Mouse (Mus musculus) testis, postnatal 14 days (tissue): ENCODE measurements around the gene Acox2.

ENCODE experiments used
- DNase-seq: peaks from one replicate; pipeline ENCODE4 v3.0.0; 2021; ENCODE audit warnings: low spot score

Acox2 gene

GRCm38 (mm10) chr14:8213803-8214224 lies 45.3 kb downstream of the Acox2 start, which contains the start of gene Kctd6:
Kctd6 (plus strand) TSS chr14:8214140.
- DNase-seq = peak; percentile 98

GRCm38 (mm10) chr14:8212996-8213395 lies 46.2 kb downstream of the Acox2 start:
- DNase-seq = no peak

GRCm38 (mm10) chr14:8209896-8210295 lies 49.3 kb downstream of the Acox2 start:
- no peak for DNase-seq

GRCm38 (mm10) chr14:8208876-8209275 lies 50.3 kb downstream of the Acox2 start:
- no peak for DNase-seq

DNA sequence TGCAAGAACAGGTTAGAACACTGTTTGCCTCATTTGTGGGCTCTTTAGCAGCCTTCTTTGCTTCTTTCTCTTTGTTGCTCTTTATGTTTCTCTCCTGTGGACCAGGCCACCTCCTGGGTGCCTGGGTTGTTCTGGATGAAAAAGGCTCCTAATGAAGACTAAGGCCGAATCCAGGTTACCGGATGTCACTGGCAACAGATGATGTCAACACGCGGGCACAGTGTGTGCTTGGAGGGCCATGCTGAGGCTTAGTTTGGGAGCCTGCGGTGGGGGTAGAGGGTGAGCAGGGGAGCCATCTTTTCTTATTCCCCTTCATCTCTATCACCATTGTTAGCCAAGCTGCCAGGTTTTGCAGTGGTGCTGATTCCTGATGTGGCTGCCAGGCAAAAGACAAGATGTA lies 51.6 kb downstream of the Acox2 start:
- DNase-seq = no peak

GRCm38 (mm10) chr14:8207105-8207504 lies 52.0 kb downstream of the Acox2 start:
- DNase-seq = no peak

GRCm38 (mm10) chr14:8206179-8206910 lies 52.8 kb downstream of the Acox2 start:
- no peak for DNase-seq

- no peak for DNase-seq
Measured at GRCm38 (mm10) chr14:8201715-8202114, 57.4 kb downstream of the Acox2 start.

GRCm38 (mm10) chr14:8200769-8201168 lies 58.4 kb downstream of the Acox2 start:
- DNase-seq = no peak

DNA sequence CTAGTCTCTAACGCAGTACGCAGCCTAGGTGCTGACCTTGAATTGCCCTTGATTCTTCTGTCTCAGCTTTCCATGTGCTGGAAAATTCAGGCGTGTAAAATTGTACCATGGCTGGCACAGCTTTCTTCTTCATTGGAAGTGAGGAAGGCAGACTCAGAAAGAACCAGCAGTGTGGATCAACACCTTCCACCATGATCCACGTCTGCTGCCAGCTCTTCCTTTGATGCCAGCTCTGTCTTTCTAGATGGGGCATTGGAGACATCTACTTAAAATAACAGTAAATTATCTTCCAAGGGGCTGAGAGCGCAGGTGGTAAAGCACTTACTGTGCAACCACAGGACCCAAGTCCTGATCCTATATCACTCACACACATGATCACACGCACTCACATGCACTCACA lies 66.4 kb downstream of the Acox2 start:
- DNase-seq = no peak

DNA sequence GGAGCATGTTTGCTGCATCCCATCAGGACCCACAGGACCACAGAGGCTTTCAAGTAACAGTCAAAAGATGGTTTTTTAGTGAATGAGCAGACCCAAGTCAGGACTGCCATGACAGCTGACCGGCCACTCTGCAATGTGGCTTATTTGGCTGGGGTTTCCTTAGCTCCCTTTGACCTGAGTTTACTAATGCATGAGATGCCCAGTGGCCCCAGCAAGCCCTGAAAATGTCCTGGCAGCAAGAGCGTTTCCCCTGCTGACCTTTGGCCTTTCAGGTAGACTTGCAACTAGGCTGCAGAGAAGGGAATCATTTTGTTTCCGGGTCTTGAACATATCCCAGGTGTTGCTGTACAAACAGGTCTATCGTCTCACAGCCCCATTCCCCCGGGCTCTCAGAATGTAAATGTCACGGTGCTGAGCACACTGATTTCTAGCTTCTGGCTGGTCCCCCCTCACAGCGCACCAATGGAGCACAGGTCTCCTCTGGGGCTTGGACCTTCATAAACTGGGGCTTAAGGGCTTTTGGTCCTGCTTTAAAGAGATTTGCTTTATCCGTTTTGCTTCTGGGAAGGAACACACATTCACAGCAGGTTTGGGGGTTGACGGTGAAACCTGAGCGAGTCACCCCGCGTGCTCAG lies 67.7 kb downstream of the Acox2 start:
- no peak for DNase-seq

DNA sequence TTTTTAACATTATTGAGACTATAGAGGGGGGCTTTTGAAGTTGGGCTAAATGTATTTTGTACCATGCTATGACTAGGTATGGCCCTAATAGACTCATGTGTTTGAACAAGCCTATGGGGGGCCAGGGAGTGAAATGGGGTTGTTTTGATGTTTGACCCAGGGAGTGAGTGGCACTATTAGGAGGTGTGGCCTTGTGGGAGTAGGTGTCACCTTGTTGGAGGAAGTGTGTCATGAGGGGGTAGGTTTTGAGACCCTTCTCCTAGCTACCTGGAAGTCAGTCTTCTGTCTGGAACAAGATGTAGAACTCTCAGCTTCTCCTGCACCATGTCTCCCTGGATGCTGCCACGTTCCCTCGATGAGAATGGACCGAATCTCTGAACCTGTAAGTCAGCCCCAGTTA lies 68.6 kb downstream of the Acox2 start:
- no peak for DNase-seq

- DNase-seq = peak; percentile 66
Measured at GRCm38 (mm10) chr14:8186278-8187045, 72.7 kb downstream of the Acox2 start.

- DNase-seq = no peak
Measured at GRCm38 (mm10) chr14:8183330-8183729, 75.8 kb downstream of the Acox2 start.

DNA sequence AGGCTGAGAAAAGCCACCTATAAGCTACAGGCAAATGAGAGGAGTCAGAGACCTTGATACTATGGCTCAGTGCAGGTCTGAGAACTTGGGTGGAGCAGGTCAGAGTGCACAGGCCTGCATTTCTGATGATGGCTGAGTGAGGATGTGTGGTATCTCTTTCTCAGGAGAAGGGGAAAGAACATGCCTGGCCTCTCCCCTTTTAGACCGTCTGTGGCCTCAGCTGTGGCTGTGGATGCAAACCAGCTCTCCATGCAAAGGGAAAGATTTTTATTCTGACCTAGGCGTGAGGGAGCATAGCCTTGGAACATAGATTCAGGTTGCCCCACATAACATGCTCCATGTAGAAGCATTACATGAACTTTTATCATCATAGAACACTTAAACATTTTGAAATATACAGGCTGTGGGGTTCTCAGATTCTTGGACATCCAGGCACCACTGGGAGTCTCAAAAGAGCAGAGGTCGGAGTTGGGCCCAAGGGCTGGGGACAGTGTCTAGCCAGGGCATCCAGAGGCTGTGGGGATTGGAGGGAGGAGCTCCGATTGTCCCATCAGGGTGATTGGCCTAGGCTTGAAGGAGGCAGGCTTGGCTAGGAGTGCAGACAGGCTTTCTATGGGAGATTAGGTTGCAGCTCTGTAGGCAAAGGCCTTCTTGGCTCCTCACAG lies 78.7 kb downstream of the Acox2 start:
- DNase-seq = no peak

GRCm38 (mm10) chr14:8176251-8176650 lies 82.9 kb downstream of the Acox2 start:
- no peak for DNase-seq
